Comparison of ENCODE assay signal across 11 mouse cellular contexts in genomic region chr2:73502863-73503429, GRCm38 (mm10). TPM values are rescaled to one million over a fixed set of nuclear protein-coding genes. Genes with fewer than 3 reads are reported as not detected.
DNase-seq lines count a peak whose midpoint lies in the region; ATAC-seq lines count a peak whose summit lies in the region.
"Had no signal": no experiment of that assay in that cellular context is flagged by ENCODE, and none has a peak within 500 bp of the region (broad histone marks: within the 10 kb centered on the region; RNA-seq: fewer than 3 reads in every experiment).

No protein-coding gene starts in this region.

- no peak overlapping the region for H3K4me2 ChIP-seq in limb, embryonic 12.5 days
- no peak overlapping the region for H3K4me2 ChIP-seq in limb, embryonic 13.5 days (replicated peaks)

- no peak overlapping the region for H3K9ac ChIP-seq in limb, embryonic 12.5 days (replicated peaks)
- H3K9ac ChIP-seq in limb, embryonic 13.5 days: no peak overlapping the region

- peaks cover 16% of the 10 kb centered on the region for H3K4me1 ChIP-seq in limb, embryonic 12.5 days (replicated peaks)
- peaks cover 14% of the 10 kb centered on the region for H3K4me1 ChIP-seq in limb, embryonic 10.5 days
- H3K4me1 ChIP-seq in limb, embryonic 13.5 days: peaks cover 21% of the 10 kb centered on the region

- H3K4me3 ChIP-seq in limb, embryonic 12.5 days (replicated peaks): no peak overlapping the region
- no peak overlapping the region for H3K4me3 ChIP-seq in limb, embryonic 10.5 days
- H3K4me3 ChIP-seq in limb, embryonic 13.5 days: no peak overlapping the region

- H3K27ac ChIP-seq in limb, embryonic 12.5 days: 0 out of 2 replicates have a peak overlapping the region, but pooled peaks have one; percentile 5
- H3K27ac ChIP-seq in limb, embryonic 10.5 days: no peak overlapping the region
- 0 out of 2 replicates have a peak overlapping the region, but pooled peaks have one; percentile 49 for H3K27ac ChIP-seq in limb, embryonic 13.5 days

- WGBS in limb, embryonic 12.5 days: 87% methylated on average over 10 of the region's 10 CpGs
- 95% methylated on average over 10 of the region's 10 CpGs for WGBS in limb, embryonic 10.5 days
- 87% methylated on average over 10 of the region's 10 CpGs for WGBS in limb, embryonic 13.5 days

- peaks cover 27% of the 10 kb centered on the region for H3K36me3 ChIP-seq in limb, embryonic 12.5 days
- H3K36me3 ChIP-seq in limb, embryonic 10.5 days: peaks cover 46% of the 10 kb centered on the region
- peaks cover 27% of the 10 kb centered on the region for H3K36me3 ChIP-seq in limb, embryonic 13.5 days

- no peak for ATAC-seq in limb, embryonic 12.5 days (ENCODE audit: insufficient number of reproducible peaks, insufficient read depth, low FRiP score, low TSS enrichment, low read depth)
- peak; percentile 71 for ATAC-seq in limb, embryonic 13.5 days (ENCODE audit: low FRiP score, low read depth)
- peak; percentile 95 for ATAC-seq in megakaryocyte-erythroid progenitor cell, adult 5-6 weeks (replicated peaks; ENCODE audit: low FRiP score, low TSS enrichment, poor library complexity, severe bottlenecking)

- no peaks in the 10 kb centered on the region for H3K9me3 ChIP-seq in limb, embryonic 12.5 days
- H3K9me3 ChIP-seq in limb, embryonic 10.5 days (replicated peaks): no peaks in the 10 kb centered on the region
- no peaks in the 10 kb centered on the region for H3K9me3 ChIP-seq in limb, embryonic 13.5 days

- no peaks in the 10 kb centered on the region for H3K27me3 ChIP-seq in limb, embryonic 12.5 days
- no peaks in the 10 kb centered on the region for H3K27me3 ChIP-seq in limb, embryonic 10.5 days (ENCODE audit: low read depth, poor library complexity, severe bottlenecking)
- no peaks in the 10 kb centered on the region for H3K27me3 ChIP-seq in limb, embryonic 13.5 days

- intact Hi-C loops in heart, postnatal 25 days (cut with DNase I): no loop called here

- DNase-seq in heart, adult 11 months: peak; percentile 93
- no peak for DNase-seq in heart, postnatal 25 days (ENCODE audit: low spot score)
- DNase-seq in limb, embryonic 10.5 days (ENCODE audit: low spot score): no peak
- no peak for DNase-seq in adrenal gland, adult (ENCODE audit: inconsistent age in 2 of 2, low spot score in 1 of 2)
- no peak for DNase-seq in left cerebral cortex, adult 8-10 months (ENCODE audit: low spot score in 2 of 2)
- DNase-seq: layer of hippocampus, postnatal 36 days; right cerebral cortex, postnatal 14 days; thymus, adult 18-20 months had no signal

RNA-seq across cellular contexts. Expression of gene Wipf1, which starts 26.6 kb away (rescaled TPM):
- total RNA-seq in heart, postnatal 25 days (2021): 10 to 100 TPM; 14.0 to 16.7 TPM
- polyA plus RNA-seq in limb, embryonic 12.5 days (2016; fragmentation: Nextera tagmentation; extraction: Ambion mirVana): 16.1 and 17.7 TPM in 2 replicates
- 13.3 and 14.2 TPM in 2 replicates for polyA plus RNA-seq in limb, embryonic 10.5 days (2016; fragmentation: Nextera tagmentation; extraction: Ambion mirVana)
- polyA plus RNA-seq in limb, embryonic 13.5 days (2015; fragmentation: Nextera tagmentation; extraction: Ambion mirVana): 14.6 and 16.2 TPM in 2 replicates
- 7.7 and 14.0 TPM in 2 replicates for total RNA-seq in megakaryocyte-erythroid progenitor cell, adult 5-6 weeks (2014; fragmentation: Nextera tagmentation)
- total RNA-seq in megakaryocyte-erythroid progenitor cell, adult 5-6 weeks (2017): 3.9 and 9.6 TPM in 2 replicates
- 10 to 100 TPM in 2 of 4 experiments, 1 to 10 TPM in 2; 9.3 to 16.6 (median 12.8) TPM for total RNA-seq in left cerebral cortex, adult 8-10 months (2022)
